Mouse (Mus musculus): Measurements from ENCODE around the gene Odf3l2. TPM values are rescaled to one million over a fixed set of nuclear protein-coding genes. Genes with fewer than 3 reads are reported as not detected.

Odf3l2 gene
- polyA plus RNA-seq, 1 experiment from 2014 or later, result not detected

GRCm38 (mm10) chr10:79623950-79624349 lies 21.6 kb downstream of the Odf3l2 start:
- Histone ChIP-seq H3K4me3 (ENCODE audit: control insufficient read depth in 1 of 2, insufficient read depth in 1 of 2, low read depth in 1 of 2, low read length in 2 of 2) (no peak overlapping the region), H3K9me3 (ENCODE audit: control insufficient read depth, low read length) (no peaks in the 10 kb centered on the region), H3K4me1 (ENCODE audit: control insufficient read depth in 2 of 2, insufficient read depth in 2 of 2, low read length in 2 of 2) (no peaks in the 10 kb centered on the region), H3K4me2 (ENCODE audit: low read length) (no peak overlapping the region), H3K36me3 (ENCODE audit: control insufficient read depth, insufficient read depth, low read length) (no peaks in the 10 kb centered on the region), H3K27ac (replicated peaks in 1 of 2; ENCODE audit: control insufficient read depth in 1 of 2, insufficient read depth in 1 of 2, low read depth in 2 of 2, low read length in 2 of 2) (no peak overlapping the region), H3K9ac (ENCODE audit: low read length) (no peak overlapping the region), H3K27me3 (ENCODE audit: control insufficient read depth, insufficient read depth, low read length) (no peaks in the 10 kb centered on the region)
- 71% methylated on average over 12 of the region's 12 CpGs for WGBS
- no peak for ATAC-seq (ENCODE audit: insufficient number of reproducible peaks, insufficient read depth, low FRiP score, low read depth)

- Histone ChIP-seq H3K27me3 (ENCODE audit: control insufficient read depth, insufficient read depth, low read length) (peaks cover 30% of the 10 kb centered on the region), H3K36me3 (ENCODE audit: control insufficient read depth, insufficient read depth, low read length) (no peaks in the 10 kb centered on the region), H3K4me1 (ENCODE audit: control insufficient read depth in 2 of 2, insufficient read depth in 2 of 2, low read length in 2 of 2) (peaks cover 9 to 15% of the 10 kb centered on the region in 2 experiments; a peak in 3 of 4 replicates), H3K4me2 (ENCODE audit: low read length) (no peak overlapping the region), H3K27ac (replicated peaks in 1 of 2; ENCODE audit: control insufficient read depth in 1 of 2, insufficient read depth in 1 of 2, low read depth in 2 of 2, low read length in 2 of 2) (no peak overlapping the region), H3K9me3 (ENCODE audit: control insufficient read depth, low read length) (no peaks in the 10 kb centered on the region), H3K9ac (ENCODE audit: low read length) (no peak overlapping the region), H3K4me3 (ENCODE audit: control insufficient read depth in 1 of 2, insufficient read depth in 1 of 2, low read depth in 1 of 2, low read length in 2 of 2) (no peak overlapping the region)
- 85% methylated on average over 5 of the region's 5 CpGs for WGBS
- ATAC-seq (ENCODE audit: insufficient number of reproducible peaks, insufficient read depth, low FRiP score, low read depth), result no peak
Measured at GRCm38 (mm10) chr10:79616376-79616775, 29.2 kb downstream of the Odf3l2 start.

GRCm38 (mm10) chr10:79615860-79616259 lies 29.7 kb downstream of the Odf3l2 start:
- WGBS, result 13% methylated on average over 8 of the region's 8 CpGs
- ATAC-seq (ENCODE audit: insufficient number of reproducible peaks, insufficient read depth, low FRiP score, low read depth), result no peak
- peaks cover 31% of the 10 kb centered on the region for H3K27me3 ChIP-seq (ENCODE audit: control insufficient read depth, insufficient read depth, low read length)
- H3K27ac ChIP-seq (replicated peaks in 1 of 2; ENCODE audit: control insufficient read depth in 1 of 2, insufficient read depth in 1 of 2, low read depth in 2 of 2, low read length in 2 of 2), result no peak overlapping the region
- H3K9me3 ChIP-seq (ENCODE audit: control insufficient read depth, low read length), result no peaks in the 10 kb centered on the region
- H3K4me1 ChIP-seq (ENCODE audit: control insufficient read depth in 2 of 2, insufficient read depth in 2 of 2, low read length in 2 of 2), result peaks cover 9 to 15% of the 10 kb centered on the region in 2 experiments; a peak in 3 of 4 replicates
- H3K9ac ChIP-seq (ENCODE audit: low read length), result no peak overlapping the region
- H3K36me3 ChIP-seq (ENCODE audit: control insufficient read depth, insufficient read depth, low read length), result no peaks in the 10 kb centered on the region
- H3K4me3 ChIP-seq (ENCODE audit: control insufficient read depth in 1 of 2, insufficient read depth in 1 of 2, low read depth in 1 of 2, low read length in 2 of 2), result no peak overlapping the region
- H3K4me2 ChIP-seq (ENCODE audit: low read length), result no peak overlapping the region

GRCm38 (mm10) chr10:79614305-79614643 lies 31.3 kb downstream of the Odf3l2 start:
- Histone ChIP-seq H3K4me3 (ENCODE audit: control insufficient read depth in 1 of 2, insufficient read depth in 1 of 2, low read depth in 1 of 2, low read length in 2 of 2) (peak overlapping the region; percentile 55 to 56), H3K9me3 (ENCODE audit: control insufficient read depth, low read length) (no peaks in the 10 kb centered on the region), H3K4me2 (ENCODE audit: low read length) (peak overlapping the region; percentile 92), H3K27ac (replicated peaks in 1 of 2; ENCODE audit: control insufficient read depth in 1 of 2, insufficient read depth in 1 of 2, low read depth in 2 of 2, low read length in 2 of 2) (no peak overlapping the region), H3K36me3 (ENCODE audit: control insufficient read depth, insufficient read depth, low read length) (no peaks in the 10 kb centered on the region), H3K9ac (ENCODE audit: low read length) (no peak overlapping the region), H3K27me3 (ENCODE audit: control insufficient read depth, insufficient read depth, low read length) (peaks cover 39% of the 10 kb centered on the region), H3K4me1 (ENCODE audit: control insufficient read depth in 2 of 2, insufficient read depth in 2 of 2, low read length in 2 of 2) (peaks cover 9 to 15% of the 10 kb centered on the region in 2 experiments; a peak in 3 of 4 replicates)
- whole genome bisulfite sequencing, result 80% methylated on average over 1 of the region's 1 CpGs
- peak; percentile 20; the same call in 1 of the 2 replicates for ATAC-seq (ENCODE audit: insufficient number of reproducible peaks, insufficient read depth, low FRiP score, low read depth)

- H3K9me3 ChIP-seq (ENCODE audit: control insufficient read depth, low read length), result no peaks in the 10 kb centered on the region
- H3K4me2 ChIP-seq (ENCODE audit: low read length), result peak within 1 kb of the TSS; percentile 92
- peaks cover 39% of the 10 kb centered on the region for H3K27me3 ChIP-seq (ENCODE audit: control insufficient read depth, insufficient read depth, low read length)
- H3K9ac ChIP-seq (ENCODE audit: low read length), result peak within 1 kb of the TSS; percentile 62
- H3K27ac ChIP-seq (replicated peaks in 1 of 2; ENCODE audit: control insufficient read depth in 1 of 2, insufficient read depth in 1 of 2, low read depth in 2 of 2, low read length in 2 of 2), result no peak within 1 kb of the TSS
- H3K4me1 ChIP-seq (ENCODE audit: control insufficient read depth in 2 of 2, insufficient read depth in 2 of 2, low read length in 2 of 2), result peaks cover 9 to 15% of the 10 kb centered on the region in 2 experiments; a peak in 3 of 4 replicates
- peak; percentile 18; the same call in 1 of the 2 replicates for ATAC-seq (ENCODE audit: insufficient number of reproducible peaks, insufficient read depth, low FRiP score, low read depth)
- no peaks in the 10 kb centered on the region for H3K36me3 ChIP-seq (ENCODE audit: control insufficient read depth, insufficient read depth, low read length)
- peak within 1 kb of the TSS; percentile 55 to 56 for H3K4me3 ChIP-seq (ENCODE audit: control insufficient read depth in 1 of 2, insufficient read depth in 1 of 2, low read depth in 1 of 2, low read length in 2 of 2)
- WGBS, result 1% methylated on average over 60 of the region's 60 CpGs
Measured at GRCm38 (mm10) chr10:79613578-79614304, 31.8 kb downstream of the Odf3l2 start, which contains the start of gene C2cd4c. C2cd4c (minus strand) TSS chr10:79614025.

GRCm38 (mm10) chr10:79612192-79613135 lies 33.1 kb downstream of the Odf3l2 start:
- Histone ChIP-seq H3K27me3 (ENCODE audit: control insufficient read depth, insufficient read depth, low read length) (peaks cover 43% of the 10 kb centered on the region), H3K9ac (ENCODE audit: low read length) (peak overlapping the region; percentile 34; the same call in 1 of the 2 replicates), H3K4me3 (ENCODE audit: control insufficient read depth in 1 of 2, insufficient read depth in 1 of 2, low read depth in 1 of 2, low read length in 2 of 2) (peak overlapping the region in 1 of 2 experiments; percentile 17; a peak in 2 of 4 replicates), H3K4me1 (ENCODE audit: control insufficient read depth in 2 of 2, insufficient read depth in 2 of 2, low read length in 2 of 2) (peaks cover 9 to 15% of the 10 kb centered on the region in 2 experiments; a peak in 3 of 4 replicates), H3K27ac (replicated peaks in 1 of 2; ENCODE audit: control insufficient read depth in 1 of 2, insufficient read depth in 1 of 2, low read depth in 2 of 2, low read length in 2 of 2) (no peak overlapping the region), H3K4me2 (ENCODE audit: low read length) (peak overlapping the region; percentile 53), H3K36me3 (ENCODE audit: control insufficient read depth, insufficient read depth, low read length) (no peaks in the 10 kb centered on the region), H3K9me3 (ENCODE audit: control insufficient read depth, low read length) (no peaks in the 10 kb centered on the region)
- WGBS, result 11% methylated on average over 51 of the region's 51 CpGs
- no peak for ATAC-seq (ENCODE audit: insufficient number of reproducible peaks, insufficient read depth, low FRiP score, low read depth)

- peaks cover 43% of the 10 kb centered on the region for H3K27me3 ChIP-seq (ENCODE audit: control insufficient read depth, insufficient read depth, low read length)
Measured at GRCm38 (mm10) chr10:79611296-79611695, 34.2 kb downstream of the Odf3l2 start.

More at GRCm38 (mm10) chr10:79611296-79611695, 34.2 kb downstream of the Odf3l2 start:
- Histone ChIP-seq H3K27ac (replicated peaks in 1 of 2; ENCODE audit: control insufficient read depth in 1 of 2, insufficient read depth in 1 of 2, low read depth in 2 of 2, low read length in 2 of 2) (no peak overlapping the region), H3K9ac (ENCODE audit: low read length) (no peak overlapping the region), H3K4me2 (ENCODE audit: low read length) (no peak overlapping the region), H3K36me3 (ENCODE audit: control insufficient read depth, insufficient read depth, low read length) (no peaks in the 10 kb centered on the region), H3K4me1 (ENCODE audit: control insufficient read depth in 2 of 2, insufficient read depth in 2 of 2, low read length in 2 of 2) (peaks cover 9 to 15% of the 10 kb centered on the region in 2 experiments; a peak in 3 of 4 replicates), H3K9me3 (ENCODE audit: control insufficient read depth, low read length) (no peaks in the 10 kb centered on the region), H3K4me3 (ENCODE audit: control insufficient read depth in 1 of 2, insufficient read depth in 1 of 2, low read depth in 1 of 2, low read length in 2 of 2) (no peak overlapping the region)
- WGBS, result 27% methylated on average over 5 of the region's 5 CpGs
- no peak for ATAC-seq (ENCODE audit: insufficient number of reproducible peaks, insufficient read depth, low FRiP score, low read depth)

All from heart, embryonic 14.5 days (tissue).